Mouse (Mus musculus) adrenal gland, postnatal 10 days (tissue): ENCODE data around the gene Ube4b. TPM values are rescaled to one million over a fixed set of nuclear protein-coding genes. Genes with fewer than 3 reads are reported as not detected.
"Not testable (repeated sequence)": the region's sequence is repeated elsewhere in the genome, so short reads cannot be mapped to it uniquely, and the experiment has no call there.

Experiments
- DNase-seq: peaks from one replicate; pipeline ENCODE4 v3.0.0; 2021; ENCODE audit warnings: mixed read lengths
- total RNA-seq, 2 experiments: library from RNA; stranded (reverse); gene quantifications; 2 replicates each; pipeline ENCODE4 v1.2.3; 2021

Ube4b gene
- total RNA-seq, 2 experiments from 2014 or later, result 73.0 to 80.0 TPM

DNA sequence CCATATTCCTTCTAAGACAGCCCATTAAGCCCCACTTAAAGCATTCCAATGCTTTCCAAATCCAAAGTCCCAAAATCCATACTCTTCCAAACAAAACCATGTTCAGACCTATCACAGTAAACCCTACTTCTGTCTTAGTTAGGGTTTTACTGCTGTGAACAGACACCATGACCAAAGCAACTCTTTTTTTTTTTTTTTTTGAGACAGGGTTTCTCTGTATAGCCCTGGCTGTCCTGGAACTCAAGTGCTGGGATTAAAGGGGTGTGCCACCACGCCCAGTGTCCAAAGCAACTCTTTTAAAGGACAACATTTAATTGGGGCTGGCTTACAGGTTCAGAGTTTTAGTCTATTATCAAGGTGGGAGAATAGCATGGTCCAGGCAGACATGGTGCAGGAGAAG lies 5.3 kb upstream of the Ube4b start:
- DNase-seq, result not testable (repeated sequence)

DNA sequence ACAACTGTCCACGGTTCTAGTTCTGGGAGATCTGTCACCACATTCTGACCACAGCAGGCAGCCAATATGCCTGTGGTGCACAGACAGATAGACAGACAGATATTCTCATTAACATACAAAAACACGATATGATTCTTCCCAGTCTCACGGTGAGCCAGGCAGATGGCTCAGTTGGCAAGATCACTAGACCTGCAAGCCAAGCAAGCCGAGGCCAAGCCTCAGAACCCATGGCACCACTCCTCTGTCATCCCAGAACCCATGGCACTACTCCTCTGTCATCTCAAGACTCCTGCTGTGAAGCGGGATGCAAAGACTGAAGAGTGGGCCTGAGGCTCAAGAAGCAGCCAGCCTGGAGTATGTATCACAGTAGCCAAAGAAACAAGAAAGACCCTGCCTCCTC lies 3.0 kb upstream of the Ube4b start:
- no peak for DNase-seq

GRCm38 (mm10) chr4:149425801-149426292 lies 702 bp downstream of the Ube4b start:
- DNase-seq, result peak; percentile 61

- DNase-seq, result peak; percentile 45
Measured at GRCm38 (mm10) chr4:149424755-149425154, 1.8 kb downstream of the Ube4b start.

DNA sequence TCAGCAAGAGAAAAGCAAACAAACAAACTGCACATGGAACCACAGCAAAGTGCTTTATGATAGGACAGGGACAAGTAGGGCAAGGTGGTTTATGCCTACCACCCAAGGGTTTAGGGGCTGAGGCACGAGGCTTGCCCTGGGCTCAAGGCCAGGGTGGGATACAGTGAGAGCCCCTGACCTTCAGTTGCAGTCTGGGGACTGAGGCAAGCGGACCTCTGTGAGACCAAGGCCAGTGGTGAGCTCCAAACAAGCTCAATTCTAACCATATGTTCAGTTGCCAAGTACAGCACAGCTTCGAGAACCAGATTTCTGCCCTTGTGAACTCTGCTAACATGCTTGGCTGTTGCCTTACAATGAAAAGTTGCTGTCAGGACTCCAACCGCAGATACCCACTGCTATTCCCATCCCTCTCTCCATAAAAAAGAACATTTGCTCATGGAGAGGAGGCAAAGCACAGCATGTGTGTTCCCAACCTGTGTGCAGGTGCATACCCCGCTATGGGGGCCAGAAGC lies 8.6 kb downstream of the Ube4b start:
- peak; percentile 24 for DNase-seq

- DNase-seq, result no peak
Measured at GRCm38 (mm10) chr4:149416986-149417385, 9.6 kb downstream of the Ube4b start.

DNA sequence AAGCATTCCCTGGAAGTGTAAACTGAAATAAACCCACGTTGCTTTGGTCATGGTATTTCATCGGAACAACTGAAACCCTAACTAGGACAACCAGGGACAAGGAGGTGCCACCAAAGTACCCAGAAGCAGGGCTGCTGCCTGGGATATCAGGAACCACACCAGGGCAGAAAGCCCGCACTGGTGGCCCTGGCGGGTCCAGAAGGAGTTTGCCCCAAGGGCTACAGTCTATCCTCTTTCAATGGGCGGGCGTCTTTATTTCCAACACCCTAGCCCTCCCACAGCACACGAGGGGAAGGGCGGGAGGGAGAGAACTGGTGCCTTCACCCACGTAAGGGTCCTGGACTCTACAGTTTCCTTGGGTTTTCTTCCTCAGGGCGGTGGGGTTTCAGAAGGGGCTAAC lies 10.1 kb downstream of the Ube4b start:
- DNase-seq, result no peak

DNA sequence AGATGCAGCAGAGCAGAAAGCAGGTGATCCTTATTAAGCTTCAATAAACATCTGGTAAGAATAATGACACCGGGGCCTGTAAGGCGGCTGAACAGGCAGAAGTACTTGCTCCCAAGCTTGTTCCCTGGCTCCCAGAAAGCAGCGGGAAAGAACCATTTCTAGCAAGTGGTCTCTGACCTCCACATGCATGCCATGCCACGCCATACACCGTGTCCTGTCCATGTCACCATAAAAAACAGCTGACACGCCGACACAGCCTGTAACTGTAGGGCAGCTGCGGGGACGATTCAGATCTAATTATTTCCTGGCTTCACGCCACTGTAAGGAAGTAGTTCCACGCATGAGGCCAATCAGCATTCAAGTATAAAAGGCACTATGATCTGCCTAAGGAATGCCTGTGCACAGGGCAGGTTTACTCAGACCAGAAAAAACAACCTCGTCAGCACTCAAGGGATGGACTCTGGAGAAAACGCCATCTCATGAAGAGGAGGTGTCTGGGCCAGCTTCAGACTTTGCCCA lies 10.8 kb downstream of the Ube4b start:
- no peak for DNase-seq

GRCm38 (mm10) chr4:149414259-149414658 lies 12.3 kb downstream of the Ube4b start:
- no peak for DNase-seq

DNA sequence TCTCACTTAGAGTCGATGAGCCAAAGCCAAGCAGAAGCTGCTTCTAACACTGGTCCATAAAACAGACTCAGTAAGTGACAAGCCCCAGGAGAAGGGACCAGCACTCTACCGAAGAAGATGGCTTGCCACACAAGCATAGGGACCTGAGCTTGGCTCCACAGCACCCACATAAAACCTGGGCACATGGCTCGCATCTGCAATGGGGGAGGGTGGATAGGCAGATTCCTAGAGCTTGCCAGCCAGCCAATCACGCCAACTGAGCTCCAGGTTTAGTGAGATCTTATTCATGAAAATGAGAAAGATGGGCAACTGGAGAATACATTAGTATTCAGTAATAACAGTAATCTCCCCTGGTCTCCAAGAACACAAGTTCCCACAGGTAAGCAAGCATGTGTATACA lies 16.8 kb downstream of the Ube4b start:
- DNase-seq, result no peak

DNA sequence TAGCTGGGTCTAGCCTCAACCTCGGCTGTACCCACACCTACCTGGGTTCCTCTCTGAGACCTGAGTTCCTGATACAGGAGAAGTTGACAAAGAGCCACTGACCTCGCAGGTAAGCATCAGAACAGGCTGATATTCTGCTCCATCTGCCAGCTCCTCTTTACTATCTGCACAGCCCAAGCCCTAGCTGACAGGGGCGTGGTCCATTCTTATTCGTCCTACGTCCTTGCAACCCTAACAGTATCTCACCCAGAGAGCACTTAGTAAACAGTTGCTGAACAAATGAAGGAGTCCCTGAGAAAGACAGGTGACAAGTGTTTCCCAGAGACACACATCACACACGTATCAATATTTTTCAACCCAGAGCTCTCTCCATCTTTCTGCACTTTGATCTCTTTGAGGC lies 18.2 kb downstream of the Ube4b start:
- no peak for DNase-seq

DNA sequence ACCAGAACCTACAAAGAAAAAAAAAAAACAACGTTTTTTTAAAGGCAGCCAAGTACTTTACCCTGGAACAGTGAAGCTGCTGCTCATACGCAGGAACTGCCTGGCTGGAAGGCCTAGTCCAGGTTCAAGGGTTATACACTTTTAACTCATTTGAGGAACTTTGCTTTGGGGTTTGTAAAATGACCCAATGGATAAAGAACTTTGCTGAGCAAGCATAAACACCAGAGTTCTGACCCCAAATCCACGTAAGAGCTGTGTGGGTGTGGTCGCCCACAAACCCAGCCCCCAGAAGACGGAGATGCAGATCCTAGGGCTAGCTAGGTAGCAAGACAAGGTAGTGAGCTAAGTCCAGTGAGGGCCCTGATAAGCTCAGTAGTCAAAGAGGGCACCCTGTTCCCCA lies 19.1 kb downstream of the Ube4b start:
- no peak for DNase-seq

GRCm38 (mm10) chr4:149405713-149406443 lies 20.7 kb downstream of the Ube4b start:
- DNase-seq, result no peak

DNA sequence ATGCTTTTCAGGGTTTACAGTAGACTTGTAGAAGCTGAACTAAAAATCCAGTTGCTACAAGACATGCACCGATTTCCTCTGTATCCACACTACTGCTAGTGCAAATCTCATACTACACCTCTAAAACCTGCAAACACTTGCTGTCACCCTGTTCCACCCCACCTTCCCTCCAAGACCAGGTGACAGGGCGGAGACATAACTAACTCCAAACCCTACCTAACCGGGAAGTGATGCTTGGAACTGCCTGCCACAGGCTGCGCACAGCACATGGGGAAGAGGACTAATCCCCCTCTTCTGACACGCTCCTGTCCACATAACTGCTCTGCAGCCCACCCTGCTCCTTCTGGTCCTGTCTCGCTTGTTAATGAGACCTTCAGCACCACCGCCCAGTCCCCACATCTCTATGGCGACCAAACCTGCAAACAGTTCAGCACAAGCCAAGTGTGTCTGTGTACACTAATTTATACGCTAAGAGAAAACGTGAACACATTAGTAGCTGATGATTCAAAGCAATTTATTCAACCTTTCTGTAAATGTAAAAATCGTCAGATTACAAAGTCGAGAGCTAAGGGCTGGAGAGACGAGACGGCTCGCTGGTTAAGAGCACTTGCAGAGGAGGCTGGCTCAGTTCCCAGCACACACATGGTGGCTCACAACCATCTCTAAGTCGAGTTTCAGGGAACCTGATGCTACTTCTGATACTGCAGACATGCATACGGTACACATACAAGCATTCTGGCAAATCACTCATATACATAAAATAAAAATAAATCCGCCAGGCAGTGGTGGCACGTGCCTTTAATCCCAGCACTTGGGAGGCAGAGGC lies 21.7 kb downstream of the Ube4b start:
- no peak for DNase-seq

GRCm38 (mm10) chr4:149403037-149403436 lies 23.5 kb downstream of the Ube4b start:
- no peak for DNase-seq

DNA sequence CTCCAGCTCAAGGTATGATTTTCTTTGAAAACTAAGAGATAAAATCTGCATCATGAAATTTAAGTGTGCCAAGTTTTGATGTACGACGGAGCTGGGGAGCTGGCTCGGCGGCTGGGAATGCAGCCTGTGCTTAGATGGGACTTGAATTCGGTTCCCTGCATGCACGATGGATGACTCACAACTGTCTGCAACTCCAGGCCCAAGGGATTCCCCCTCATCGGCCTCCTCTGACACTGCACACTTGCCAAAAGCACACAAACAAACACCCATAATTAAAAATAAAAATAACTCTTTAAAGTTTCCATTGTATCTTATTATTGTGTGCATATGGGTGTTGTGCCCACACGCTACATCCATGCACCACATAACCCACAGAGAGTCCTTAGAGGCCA lies 25.0 kb downstream of the Ube4b start:
- DNase-seq, result peak; percentile 39

DNA sequence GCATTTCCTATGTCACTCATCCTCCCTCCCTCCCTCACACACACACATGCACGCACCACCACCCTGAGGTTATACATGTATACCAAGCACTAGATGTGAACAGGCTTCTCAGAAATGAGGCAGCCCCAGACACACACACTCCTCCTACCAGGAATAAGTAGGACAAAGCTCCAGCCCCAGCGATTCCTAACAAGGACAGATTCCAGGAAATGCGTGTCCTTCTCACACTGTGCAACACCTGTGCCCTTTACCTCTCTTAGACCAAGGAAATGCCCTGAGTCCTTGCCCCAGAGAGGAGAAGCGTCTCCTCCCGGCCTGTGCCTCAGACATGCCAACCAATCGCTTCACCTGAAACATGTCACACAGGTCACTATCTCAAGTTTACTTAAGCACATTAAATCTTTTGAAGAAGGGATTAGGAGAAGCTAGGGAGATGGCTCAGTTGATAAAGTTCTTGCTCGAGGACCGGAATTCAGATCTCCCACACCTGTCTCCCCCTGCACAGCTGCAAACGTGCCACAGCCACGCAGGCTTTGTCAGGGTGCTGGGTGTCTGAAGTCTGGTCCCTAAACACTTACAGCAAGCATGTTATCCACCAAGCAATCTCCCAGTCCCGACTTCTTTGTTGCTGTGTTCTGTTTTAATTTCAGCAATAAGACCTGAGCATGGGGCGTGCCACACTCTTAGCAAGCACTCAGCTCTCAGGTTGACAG lies 25.5 kb downstream of the Ube4b start:
- no peak for DNase-seq

- DNase-seq, result peak; percentile 22
Measured at GRCm38 (mm10) chr4:149399331-149399910, 27.1 kb downstream of the Ube4b start.

GRCm38 (mm10) chr4:149398181-149398735 lies 28.3 kb downstream of the Ube4b start:
- DNase-seq, result no peak

DNA sequence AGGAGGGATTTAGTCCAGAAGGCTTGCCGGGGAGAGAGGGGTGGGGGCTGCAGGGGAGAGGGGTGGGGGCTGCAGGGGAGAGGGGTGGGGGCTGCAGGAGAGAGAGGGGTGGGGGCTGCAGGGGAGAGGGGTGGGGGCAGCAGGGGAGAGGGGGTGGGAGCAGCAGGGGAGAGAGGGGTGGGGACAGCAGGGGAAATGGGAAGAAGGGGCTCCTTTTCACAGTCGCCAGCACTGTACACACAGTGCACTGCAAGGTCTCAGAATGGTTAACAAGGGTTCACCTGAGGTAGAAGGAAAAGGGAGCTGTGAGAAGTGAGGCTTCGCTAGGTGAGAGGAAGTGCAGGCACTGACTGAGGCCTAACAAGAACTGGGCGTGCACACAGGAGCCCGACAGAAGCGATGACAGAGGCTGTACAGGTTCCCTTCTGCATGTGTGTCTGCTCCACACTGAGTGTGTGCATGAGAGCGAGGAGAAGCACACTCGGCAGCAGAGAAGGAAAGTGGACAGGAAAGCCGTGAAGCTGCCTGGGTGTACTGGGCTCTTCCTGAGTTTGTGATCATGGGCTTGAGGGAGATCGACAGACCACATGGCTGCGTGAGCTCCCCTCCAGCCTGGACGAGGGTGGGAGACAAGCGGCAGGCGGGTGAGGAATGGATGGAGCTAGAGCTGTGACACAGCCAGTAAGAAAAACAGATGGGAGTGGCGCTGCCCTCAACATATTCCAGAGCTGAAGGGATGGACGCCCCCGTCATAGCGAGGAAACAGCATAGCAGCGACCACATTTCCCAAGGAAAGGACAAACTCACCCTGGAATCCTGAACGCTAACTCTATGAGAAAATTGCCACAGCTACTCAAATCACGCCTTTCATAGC lies 29.9 kb downstream of the Ube4b start:
- DNase-seq, result no peak

DNA sequence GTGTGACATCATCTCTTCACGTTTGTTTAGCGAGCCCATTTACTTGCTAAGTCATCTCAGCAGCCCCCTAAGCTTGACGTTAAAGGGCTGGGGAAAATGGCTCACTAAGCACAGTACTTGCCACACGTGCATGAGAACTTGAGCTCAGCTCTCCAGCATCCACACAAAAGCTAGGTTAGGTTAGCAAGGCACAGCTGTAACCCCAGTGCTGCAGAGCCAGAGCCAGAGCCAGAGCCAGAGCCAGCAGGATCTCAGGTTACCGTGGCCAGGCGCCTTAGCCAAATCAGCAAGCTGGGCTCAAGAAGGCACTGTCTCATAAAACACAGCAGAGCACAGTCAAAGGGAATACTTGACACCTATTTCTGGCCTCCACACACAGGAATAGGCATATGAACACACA lies 31.0 kb downstream of the Ube4b start:
- peak; percentile 38 for DNase-seq
